Comparison of ENCODE assay signal across 12 mouse cellular contexts in genomic region chrX:169883536-169884272, GRCm38 (mm10).
A peak's percentile ranks its signal among the peaks of the same experiment; 100 is the strongest.
DNase-seq lines count a peak whose midpoint lies in the region; ATAC-seq and TF ChIP-seq lines count a peak whose summit lies in the region.
"Had no signal": no experiment of that assay in that cellular context is flagged by ENCODE, and none has a peak within 500 bp of the region (broad histone marks: within the 10 kb centered on the region; RNA-seq: fewer than 3 reads in every experiment).

No protein-coding gene starts in this region.

- no peaks in the 10 kb centered on the region for H3K36me3 ChIP-seq in kidney, adult 2 months (ENCODE audit: control insufficient read depth, insufficient read depth, low read length)
- no peaks in the 10 kb centered on the region for H3K36me3 ChIP-seq in kidney, embryonic 15.5 days
- no peaks in the 10 kb centered on the region for H3K36me3 ChIP-seq in forebrain, embryonic 14.5 days (ENCODE audit: control insufficient read depth, insufficient read depth, low read length)
- H3K36me3 ChIP-seq: embryonic facial prominence, embryonic 15.5 days; heart, embryonic 10.5 days; liver, embryonic 13.5 days had no signal

- peak; percentile 44 for TF ChIP-seq CTCF in kidney, adult 2 months (conservative IDR thresholded peaks at IDR 0.05; ENCODE audit: insufficient read depth, insufficient read length, low read depth, low read length)

- no peaks in the 10 kb centered on the region for H3K27me3 ChIP-seq in kidney, adult 2 months (replicated peaks; ENCODE audit: control insufficient read depth, insufficient read depth, low read length)
- H3K27me3 ChIP-seq in kidney, embryonic 15.5 days, result peaks cover 45% of the 10 kb centered on the region
- H3K27me3 ChIP-seq in forebrain, embryonic 14.5 days (replicated peaks; ENCODE audit: control insufficient read depth, insufficient read depth, low read length), result 0 out of 2 replicates have a peak, but pooled peaks cover 6% of the 10 kb centered on the region

- DNase-seq in CD4-positive, CD25-positive, alpha-beta regulatory T cell, adult 2 months (ENCODE audit: low read depth, low spot score), result peak; percentile 24
- peak; percentile 82 for DNase-seq in kidney, adult 2 months
- DNase-seq in A20 (ENCODE audit: low read depth, low spot score), result peak; percentile 15
- DNase-seq in forebrain, embryonic 14.5 days (ENCODE audit: low spot score), result peak; percentile 43
- no peak for DNase-seq in frontal cortex, postnatal 25 days (ENCODE audit: low spot score in 2 of 2)
- no peak for DNase-seq in urinary bladder, postnatal 36 days (ENCODE audit: low spot score in 2 of 2)
- DNase-seq: adrenal gland, postnatal 25 days; liver, embryonic 13.5 days had no signal

- no peak overlapping the region for H3K4me2 ChIP-seq in kidney, embryonic 15.5 days
- H3K4me2 ChIP-seq in forebrain, embryonic 14.5 days (ENCODE audit: low read length), result peak overlapping the region; percentile 59; the same call in 1 of the 2 replicates
- H3K4me2 ChIP-seq: embryonic facial prominence, embryonic 15.5 days; liver, embryonic 13.5 days had no signal

- WGBS in kidney, adult 2 months, result 38% methylated on average over 8 of the region's 8 CpGs
- 61% methylated on average over 8 of the region's 8 CpGs for WGBS in kidney, embryonic 15.5 days
- WGBS in forebrain, embryonic 14.5 days, result 35% methylated on average over 8 of the region's 8 CpGs

- H3K4me1 ChIP-seq in kidney, adult 2 months (ENCODE audit: control insufficient read depth, insufficient read depth, low read length), result 0 out of 2 replicates have a peak, but pooled peaks cover 4% of the 10 kb centered on the region
- 0 out of 2 replicates have a peak, but pooled peaks cover 4% of the 10 kb centered on the region for H3K4me1 ChIP-seq in kidney, embryonic 15.5 days
- H3K4me1 ChIP-seq in forebrain, embryonic 14.5 days (ENCODE audit: control insufficient read depth, insufficient read depth, low read length), result no peaks in the 10 kb centered on the region
- H3K4me1 ChIP-seq: embryonic facial prominence, embryonic 15.5 days; heart, embryonic 10.5 days; liver, embryonic 13.5 days had no signal

- no peaks in the 10 kb centered on the region for H3K9me3 ChIP-seq in kidney, embryonic 15.5 days (replicated peaks)
- H3K9me3 ChIP-seq in forebrain, embryonic 14.5 days (replicated peaks; ENCODE audit: control insufficient read depth, low read length), result no peaks in the 10 kb centered on the region
- H3K9me3 ChIP-seq: embryonic facial prominence, embryonic 15.5 days; heart, embryonic 10.5 days; liver, embryonic 13.5 days had no signal

- no peak for ATAC-seq in CD4-positive, CD25-positive, alpha-beta regulatory T cell, adult 4 months
- no peak for ATAC-seq in kidney, embryonic 15.5 days (replicated peaks; ENCODE audit: low FRiP score)
- no peak for ATAC-seq in forebrain, embryonic 14.5 days

- no peak overlapping the region for H3K4me3 ChIP-seq in kidney, adult 2 months (ENCODE audit: insufficient read depth, low read depth, low read length)
- no peak overlapping the region for H3K4me3 ChIP-seq in kidney, embryonic 15.5 days (replicated peaks)
- H3K4me3 ChIP-seq in forebrain, embryonic 14.5 days (ENCODE audit: low read depth, low read length), result no peak overlapping the region
- H3K4me3 ChIP-seq: embryonic facial prominence, embryonic 15.5 days; heart, embryonic 10.5 days; liver, embryonic 13.5 days had no signal

- no peak for TF ChIP-seq POLR2A in kidney, adult 2 months (IDR thresholded peaks at IDR 0.05; ENCODE audit: low read depth, low read length)

- no peak overlapping the region for H3K9ac ChIP-seq in kidney, embryonic 15.5 days
- no peak overlapping the region for H3K9ac ChIP-seq in forebrain, embryonic 14.5 days (ENCODE audit: low read length)
- H3K9ac ChIP-seq: embryonic facial prominence, embryonic 15.5 days; liver, embryonic 13.5 days had no signal

- H3K27ac ChIP-seq in kidney, adult 2 months (ENCODE audit: insufficient read depth, low read depth, low read length), result no peak overlapping the region
- no peak overlapping the region for H3K27ac ChIP-seq in kidney, embryonic 15.5 days
- H3K27ac ChIP-seq in forebrain, embryonic 14.5 days (ENCODE audit: low read depth, low read length), result no peak overlapping the region
- H3K27ac ChIP-seq: embryonic facial prominence, embryonic 15.5 days; heart, embryonic 10.5 days; liver, embryonic 13.5 days had no signal

Comparison
In these comparisons a context has a peak if more than half of its experiments do, and no peak if none do; other contexts are left out.
1. DNase-seq: peak in CD4-positive, CD25-positive, alpha-beta regulatory T cell, adult 2 months (single experiment), kidney, adult 2 months (single experiment), A20 (single experiment) and forebrain, embryonic 14.5 days (single experiment); none in frontal cortex, postnatal 25 days (0 of 2) and urinary bladder, postnatal 36 days (0 of 2).